ENCODE assay signal across 8 mouse cellular contexts in genomic region chr17:26138239-26138836, GRCm38 (mm10). TPM values are rescaled to one million over a fixed set of nuclear protein-coding genes. Genes with fewer than 3 reads are reported as not detected.
A peak's percentile ranks its signal among the peaks of the same experiment; 100 is the strongest.
DNase-seq lines count a peak whose midpoint lies in the region; ATAC-seq and TF ChIP-seq lines count a peak whose summit lies in the region.

Axin1 (plus strand) TSS chr17:26138688.

- H3K27ac ChIP-seq in cortical plate, adult 2 months (ENCODE audit: insufficient read depth, low read length): peak within 1 kb of the TSS; percentile 43; the same call in 1 of the 2 replicates

- no peak for TF ChIP-seq CTCF in cortical plate, adult 2 months (IDR thresholded peaks at IDR 0.05; ENCODE audit: extremely low read depth, insufficient read depth, low read length)

- TF ChIP-seq POLR2A in cortical plate, adult 2 months (IDR thresholded peaks at IDR 0.05; ENCODE audit: extremely low read depth, insufficient read depth, low read length): peak; percentile 62; the same call in 1 of the 2 replicates

- H3K4me3 ChIP-seq in cortical plate, adult 2 months (ENCODE audit: insufficient read depth, low read length): peak within 1 kb of the TSS; percentile 66
- peak within 1 kb of the TSS; percentile 98 for H3K4me3 ChIP-seq in megakaryocyte, embryonic 14.5 days (replicated peaks)

- ATAC-seq in activated CD4-positive, CD25-positive, alpha-beta regulatory T cell, adult 4 months: peak; percentile 96

- H3K36me3 ChIP-seq in megakaryocyte, embryonic 14.5 days (replicated peaks; ENCODE audit: low read length): peaks cover 19% of the 10 kb centered on the region

- H3K9me3 ChIP-seq in megakaryocyte, embryonic 14.5 days: no peaks in the 10 kb centered on the region

- H3K4me1 ChIP-seq in cortical plate, adult 2 months (ENCODE audit: control insufficient read depth, insufficient read depth, low read length): peaks cover 2% of the 10 kb centered on the region; the same call in 1 of the 2 replicates
- peaks cover 54% of the 10 kb centered on the region for H3K4me1 ChIP-seq in megakaryocyte, embryonic 14.5 days

- peak; percentile 88 to 91 for DNase-seq in gastrocnemius, adult 8-10 months (ENCODE audit: low spot score in 2 of 2)
- DNase-seq in hindlimb bud, embryonic 11.5 days (ENCODE audit: extremely low spot score, low read depth, low spot score): peak; percentile 77
- DNase-seq in left cerebral cortex, adult 8-10 months (ENCODE audit: low spot score in 2 of 2): peak; percentile 82 to 96
- peak; percentile 96 to 98 for DNase-seq in right cerebral cortex, postnatal 10 days (ENCODE audit: low spot score in 2 of 2)
- DNase-seq in urinary bladder, postnatal 25 days (ENCODE audit: low spot score): peak; percentile 81

- no peaks in the 10 kb centered on the region for H3K27me3 ChIP-seq in megakaryocyte, embryonic 14.5 days (replicated peaks)

RNA-seq across cellular contexts. Expression of gene Axin1, which starts in this region (rescaled TPM):
- polyA plus RNA-seq in activated CD4-positive, CD25-positive, alpha-beta regulatory T cell, adult 4 months (2017; shearing (Covaris generic)): 10 to 100 TPM; 10.5 to 13.5 TPM
- polyA plus RNA-seq in cortical plate, adult 2 months (2012; rRNA removed): 15.4 and 16.0 TPM in 2 replicates
- total RNA-seq in gastrocnemius, adult 8-10 months (2022): 10 to 100 TPM; 15.4 to 19.8 (median 17.7) TPM
- 10 to 100 TPM; 24.6 to 30.3 (median 28.2) TPM for total RNA-seq in left cerebral cortex, adult 8-10 months (2022)
- 12.5 and 19.6 TPM in 2 replicates for polyA plus RNA-seq in megakaryocyte, embryonic 14.5 days (2012; ENCODE audit: insufficient read depth, low replicate concordance)

Comparison
In these comparisons a context has a peak if more than half of its experiments do, and no peak if none do; other contexts are left out.
1. Peak in every context shown above with its lines: DNase-seq, ATAC-seq, H3K4me3 ChIP-seq and H3K27ac ChIP-seq.